Mouse (Mus musculus) MEL (cell line): ENCODE data around the gene Cops6. TPM values are rescaled to one million over a fixed set of nuclear protein-coding genes. Genes with fewer than 3 reads are reported as not detected.

Experiments used
- DNase-seq: peaks from one replicate; pipeline ENCODE4 v3.0.0; 2011; ENCODE audit warnings: low read depth, low spot score
- H3K27ac ChIP-seq: 2 replicates; pipeline ENCODE4 v1.5.1; 2012; ENCODE audit warnings: low read depth, mild to moderate bottlenecking, control low read depth, low read length, moderate library complexity; ENCODE audit not compliant: control insufficient read depth
- H3K27me3 ChIP-seq, 2 experiments: fragments of 150-350 bp in 1 of 2; sonication (generic) in 1 of 2; 2 replicates each; pipeline ENCODE4 v1.6.1; 2012; ENCODE audit warnings: low read length in 2 of 2, mild to moderate bottlenecking in 2 of 2, improper control_type of control experiment in 1 of 2, moderate library complexity in 1 of 2; ENCODE audit not compliant: insufficient read depth in 2 of 2, control insufficient read depth in 1 of 2
- H3K36me3 ChIP-seq, 2 experiments: 2 replicates each; pipeline ENCODE4 v1.6.1; 2012 to 2014; ENCODE audit warnings: low read length in 2 of 2, improper control_type of control experiment in 1 of 2, inconsistent platforms in 1 of 2, mild to moderate bottlenecking in 1 of 2; ENCODE audit not compliant: insufficient read depth in 2 of 2, control insufficient read depth in 1 of 2
- H3K4me1 ChIP-seq, 2 experiments: fragments of 150-350 bp in 1 of 2; sonication (generic) in 1 of 2; 2 replicates each; pipeline ENCODE4 v1.6.1; 2012; ENCODE audit warnings: low read length in 2 of 2, improper control_type of control experiment in 1 of 2, mild to moderate bottlenecking in 1 of 2; ENCODE audit not compliant: insufficient read depth in 2 of 2, control insufficient read depth in 1 of 2
- H3K4me3 ChIP-seq, 2 experiments: fragments of 150-350 bp in 1 of 2; sonication (generic) in 1 of 2; 2 replicates each; pipeline ENCODE4 v1.5.1; 2012; ENCODE audit warnings: low read depth in 2 of 2, low read length in 2 of 2, mild to moderate bottlenecking in 2 of 2, moderate library complexity in 2 of 2, control low read depth in 1 of 2, improper control_type of control experiment in 1 of 2; ENCODE audit not compliant: control insufficient read depth in 1 of 2, insufficient read depth in 1 of 2
- H3K79me2 ChIP-seq: 2 replicates; pipeline ENCODE4 v1.6.1; 2012; ENCODE audit warnings: mild to moderate bottlenecking, low read length, moderate library complexity; ENCODE audit not compliant: control insufficient read depth, poor library complexity, insufficient read depth
- H3K9ac ChIP-seq: 2 replicates; pipeline ENCODE4 v1.6.1; 2012; ENCODE audit warnings: low read depth, mild to moderate bottlenecking, control low read depth, low read length, moderate library complexity; ENCODE audit not compliant: control insufficient read depth, poor library complexity, severe bottlenecking
- H3K9me3 ChIP-seq: fragments of 150-350 bp; sonication (generic); replicated peaks from 2 replicates; pipeline ENCODE4 v1.6.1; 2012; ENCODE audit warnings: mild to moderate bottlenecking, low read length, improper control_type of control experiment, moderate library complexity; ENCODE audit not compliant: insufficient read depth
- BHLHE40 ChIP-seq: IDR thresholded peaks from 2 replicates; pipeline ENCODE4 v1.6.1; 2012; ENCODE audit warnings: low read depth, mild to moderate bottlenecking, inconsistent platforms, low read length, improper control_type of control experiment, borderline replicate concordance
- CHD1 ChIP-seq: IDR thresholded peaks from 2 replicates; pipeline ENCODE4 v1.6.1; 2012; ENCODE audit warnings: low read depth, mild to moderate bottlenecking, inconsistent platforms, low read length, improper control_type of control experiment
- CHD2 ChIP-seq: IDR thresholded peaks from 2 replicates; pipeline ENCODE4 v1.6.1; 2011; ENCODE audit warnings: low read length, improper control_type of control experiment
- CTCF ChIP-seq, 3 experiments: IDR thresholded peaks in 2 of 3; conservative IDR thresholded peaks in 1 of 3; 2 replicates each; pipeline ENCODE4 v1.5.1; 2011 to 2012; ENCODE audit warnings: low read length in 3 of 3, low read depth in 2 of 3, mild to moderate bottlenecking in 2 of 3, improper control_type of control experiment in 1 of 3, inconsistent platforms in 1 of 3, mixed read lengths in 1 of 3, moderate library complexity in 1 of 3; ENCODE audit not compliant: control insufficient read depth in 1 of 3, insufficient read depth in 1 of 3, poor library complexity in 1 of 3, severe bottlenecking in 1 of 3
- ELF1 ChIP-seq: IDR thresholded peaks from 2 replicates; pipeline ENCODE4 v1.6.1; 2014; ENCODE audit warnings: low read depth, mild to moderate bottlenecking, inconsistent platforms, low read length, improper control_type of control experiment, moderate library complexity
- EP300 ChIP-seq, 2 experiments: IDR thresholded peaks; 2 replicates each; pipeline ENCODE4 v1.6.1; 2011; ENCODE audit warnings: improper control_type of control experiment in 2 of 2, low read length in 2 of 2, low read depth in 1 of 2, mild to moderate bottlenecking in 1 of 2
- ETS1 ChIP-seq: IDR thresholded peaks from 2 replicates; pipeline ENCODE4 v1.6.1; 2012; ENCODE audit warnings: low read depth, mild to moderate bottlenecking, inconsistent platforms, low read length, improper control_type of control experiment, moderate library complexity
- GABPA ChIP-seq: IDR thresholded peaks from 2 replicates; pipeline ENCODE4 v1.6.1; 2012; ENCODE audit warnings: low read depth, mild to moderate bottlenecking, inconsistent platforms, low read length, improper control_type of control experiment, moderate library complexity
- GATA1 ChIP-seq: IDR thresholded peaks from 2 replicates; pipeline ENCODE4 v1.6.1; 2011; ENCODE audit warnings: low read depth, low read length, improper control_type of control experiment
- JUND ChIP-seq: IDR thresholded peaks from 2 replicates; pipeline ENCODE4 v1.6.1; 2011; ENCODE audit warnings: low read depth, mild to moderate bottlenecking, improper control_type of control experiment, low read length
- KAT2A ChIP-seq: conservative IDR thresholded peaks from 2 replicates; pipeline ENCODE4 v1.6.1; 2012; ENCODE audit warnings: low read depth, low read length, improper control_type of control experiment, inconsistent platforms
- MAX ChIP-seq: IDR thresholded peaks from 2 replicates; pipeline ENCODE4 v1.6.1; 2011; ENCODE audit warnings: low read length, improper control_type of control experiment
- MAZ ChIP-seq: IDR thresholded peaks from 2 replicates; pipeline ENCODE4 v1.6.1; 2012; ENCODE audit warnings: low read depth, mild to moderate bottlenecking, inconsistent platforms, low read length, improper control_type of control experiment
- MEF2A ChIP-seq: IDR thresholded peaks from 2 replicates; pipeline ENCODE4 v1.6.1; 2014; ENCODE audit warnings: low read depth, mild to moderate bottlenecking, inconsistent platforms, low read length, improper control_type of control experiment; ENCODE audit not compliant: poor library complexity, insufficient replicate concordance, severe bottlenecking; ENCODE audit errors: extremely low read depth
- MYB ChIP-seq: IDR thresholded peaks from 2 replicates; pipeline ENCODE4 v1.6.1; 2011; ENCODE audit warnings: mild to moderate bottlenecking, low read depth, low read length, improper control_type of control experiment
- MYC ChIP-seq: IDR thresholded peaks from 2 replicates; pipeline ENCODE4 v1.6.1; 2011; ENCODE audit warnings: low read depth, mild to moderate bottlenecking, low read length, improper control_type of control experiment, moderate library complexity
- NELFE ChIP-seq: IDR thresholded peaks from 2 replicates; pipeline ENCODE4 v1.6.1; 2011; ENCODE audit warnings: low read depth, low read length, improper control_type of control experiment
- POLR2A ChIP-seq, 2 experiments: IDR thresholded peaks; 2 replicates each; pipeline ENCODE4 v1.6.1; 2011 to 2012; ENCODE audit warnings: low read length in 2 of 2, mild to moderate bottlenecking in 2 of 2, control low read depth in 1 of 2, improper control_type of control experiment in 1 of 2, low read depth in 1 of 2, moderate library complexity in 1 of 2; ENCODE audit not compliant: control insufficient read depth in 1 of 2, insufficient read depth in 1 of 2, poor library complexity in 1 of 2
- POLR2AphosphoS2 ChIP-seq: IDR thresholded peaks from 2 replicates; pipeline ENCODE4 v1.6.1; 2011; ENCODE audit warnings: low read length, improper control_type of control experiment
- POLR2AphosphoS5 ChIP-seq: IDR thresholded peaks from 2 replicates; pipeline ENCODE4 v1.6.1; 2012; ENCODE audit warnings: low read depth, borderline replicate concordance, mild to moderate bottlenecking, inconsistent platforms, low read length, moderate library complexity, mixed read lengths
- RAD21 ChIP-seq: IDR thresholded peaks from 2 replicates; pipeline ENCODE4 v1.6.1; 2011; ENCODE audit warnings: mild to moderate bottlenecking, low read depth, low read length, improper control_type of control experiment
- RCOR1 ChIP-seq: IDR thresholded peaks from 2 replicates; pipeline ENCODE4 v1.6.1; 2012; ENCODE audit warnings: low read depth, mild to moderate bottlenecking, inconsistent platforms, low read length, improper control_type of control experiment
- SIN3A ChIP-seq: IDR thresholded peaks from 2 replicates; pipeline ENCODE4 v1.6.1; 2012; ENCODE audit warnings: low read length, improper control_type of control experiment, inconsistent platforms
- SMC3 ChIP-seq: IDR thresholded peaks from 2 replicates; pipeline ENCODE4 v1.6.1; 2011; ENCODE audit warnings: low read depth, low read length, improper control_type of control experiment
- TBP ChIP-seq: IDR thresholded peaks from 2 replicates; pipeline ENCODE4 v1.8.0; 2011; ENCODE audit warnings: low read depth, low read length, improper control_type of control experiment
- TCF12 ChIP-seq: IDR thresholded peaks from 2 replicates; pipeline ENCODE4 v1.6.1; 2014; ENCODE audit warnings: low read depth, mild to moderate bottlenecking, inconsistent platforms, low read length, improper control_type of control experiment, moderate library complexity
- UBTF ChIP-seq: IDR thresholded peaks from 2 replicates; pipeline ENCODE4 v1.6.1; 2012; ENCODE audit warnings: low read depth, mild to moderate bottlenecking, inconsistent platforms, low read length, improper control_type of control experiment, moderate library complexity, borderline replicate concordance; ENCODE audit not compliant: insufficient read depth
- ZC3H11A ChIP-seq: IDR thresholded peaks from 2 replicates; pipeline ENCODE4 v1.6.1; 2012; ENCODE audit warnings: low read depth, mild to moderate bottlenecking, inconsistent platforms, low read length, improper control_type of control experiment
- ZKSCAN1 ChIP-seq: IDR thresholded peaks from 2 replicates; pipeline ENCODE4 v1.6.1; 2012; ENCODE audit warnings: low read depth, mild to moderate bottlenecking, inconsistent platforms, low read length, improper control_type of control experiment, moderate library complexity
- ZMIZ1 ChIP-seq: IDR thresholded peaks from 2 replicates; pipeline ENCODE4 v1.6.1; 2012; ENCODE audit warnings: low read depth, mild to moderate bottlenecking, inconsistent platforms, low read length, improper control_type of control experiment, moderate library complexity
- ZNF384 ChIP-seq: IDR thresholded peaks from 2 replicates; pipeline ENCODE4 v1.6.1; 2012; ENCODE audit warnings: low read depth, mild to moderate bottlenecking, inconsistent platforms, low read length, improper control_type of control experiment
- polyA plus RNA-seq, 2 experiments: library from polyadenylated mRNA; stranded (reverse) in 1 of 2; unstranded in 1 of 2; fragments of >175 nt in 1 of 2; fragments of >200 nt in 1 of 2; gene quantifications; 2 replicates each; pipeline versions ENCODE4 v1.2.1 to v1.2.4; 2012; ENCODE audit warnings: low replicate concordance in 2 of 2, low read depth in 1 of 2; ENCODE audit not compliant: insufficient read length in 2 of 2, insufficient read depth in 1 of 2, missing spikeins in 1 of 2
- total RNA-seq: library from RNA; depleted of rRNA; stranded (reverse); fragments of 300-350 nt; gene quantifications from 2 replicates; pipeline ENCODE4 v1.2.3, GENCODE M21; 2012

Gene Cops6
- total and polyA plus RNA-seq, 3 experiments: 52.6 to 152 TPM; not detected in 1

DNA sequence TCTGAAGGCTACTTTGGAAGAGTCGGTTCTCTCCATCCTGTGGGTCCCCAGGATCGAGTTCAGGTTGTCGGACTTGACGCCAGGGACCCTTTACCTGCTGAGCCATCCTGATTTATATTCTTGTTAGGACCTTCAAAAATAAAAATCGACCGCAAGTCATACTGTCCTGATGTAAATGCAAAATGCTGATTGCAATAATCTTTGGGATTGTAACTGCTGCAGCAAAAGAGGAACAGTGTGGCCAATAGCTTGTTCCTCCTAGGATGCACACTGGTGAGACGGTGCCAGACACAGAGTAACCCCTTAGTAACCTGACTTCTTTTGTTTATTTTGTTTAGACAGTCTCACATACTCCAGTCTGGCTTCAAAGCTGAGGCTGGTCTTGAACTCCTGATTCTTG is 34.6 kb downstream of the Cops6 start (continued):
- TF ChIP-seq MYB (no peak), MAX (no peak), MAZ (no peak), KAT2A (no peak)

DNA sequence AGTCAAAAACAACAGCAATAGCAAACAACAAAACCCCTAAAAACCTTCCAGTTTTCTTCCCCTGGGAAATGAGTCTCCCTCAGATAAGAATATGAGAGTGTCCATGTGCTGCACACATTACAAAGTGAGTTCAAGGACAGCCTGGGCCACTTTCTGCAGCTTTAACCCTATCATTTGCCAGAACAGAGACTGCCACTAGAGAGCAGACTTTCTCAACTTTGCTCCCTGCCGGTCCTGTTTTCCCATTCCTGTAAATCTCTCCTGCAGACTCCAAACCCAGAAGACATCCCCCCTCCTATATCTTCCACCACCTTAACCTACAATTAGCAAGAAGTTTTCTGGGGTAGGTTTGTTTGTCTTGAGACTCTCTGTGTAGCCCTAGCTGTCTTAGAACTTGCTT is 38.7 kb downstream of the Cops6 start:
- TF ChIP-seq TCF12 (no peak), TBP (no peak), UBTF (no peak), NELFE (no peak), ZKSCAN1 (no peak), CHD1 (no peak), MAX (no peak), POLR2AphosphoS2 (no peak), ZMIZ1 (no peak), MEF2A (no peak), ZC3H11A (peak; percentile 18; the same call in 1 of the 2 replicates), RCOR1 (no peak), SMC3 (peak; percentile 56), JUND (no peak), RAD21 (peak; percentile 44), GABPA (no peak), ZNF384 (no peak), CTCF (IDR thresholded peaks at IDR 0.05 in 2 of 3, conservative IDR thresholded peaks at IDR 0.05 in 1 of 3; ENCODE audit: control insufficient read depth in 1 of 3, insufficient read depth in 1 of 3, low read depth in 2 of 3, low read length in 3 of 3, poor library complexity in 1 of 3, severe bottlenecking in 1 of 3) (peak in 2 of 3 experiments; percentile 43 to 59; a peak in 5 of 6 replicates), MYC (no peak), MAZ (no peak), POLR2A (IDR thresholded peaks at IDR 0.05; ENCODE audit: control insufficient read depth in 1 of 2, insufficient read depth in 1 of 2, low read depth in 1 of 2, low read length in 2 of 2, poor library complexity in 1 of 2) (no peak), CHD2 (no peak), EP300 (IDR thresholded peaks at IDR 0.05; ENCODE audit: low read depth in 1 of 2, low read length in 2 of 2) (no peak), POLR2AphosphoS5 (no peak), GATA1 (no peak), SIN3A (no peak), ETS1 (no peak), BHLHE40 (no peak), ELF1 (no peak)
- Histone ChIP-seq H3K27ac (no peak overlapping the region), H3K4me3 (no peak overlapping the region), H3K27me3 (no peaks in the 10 kb centered on the region), H3K4me1 (no peaks in the 10 kb centered on the region; a peak in 1 of 4 replicates), H3K9ac (no peak overlapping the region), H3K79me2 (peaks cover 2% of the 10 kb centered on the region; the same call in 1 of the 2 replicates), H3K9me3 (no peaks in the 10 kb centered on the region), H3K36me3 (no peaks in the 10 kb centered on the region; a peak in 1 of 4 replicates)
- peak; percentile 32 for DNase-seq
